Mouse (Mus musculus) embryo, embryonic 10 days (tissue): ENCODE results near the gene Gm10521.
"Not testable (repeated sequence)": the region's sequence is repeated elsewhere in the genome, so short reads cannot be mapped to it uniquely, and the experiment has no call there.

Experiments
- DNase-seq: peaks from one replicate; pipeline ENCODE4 v3.0.0-alpha.2; 2015; ENCODE audit warnings: low spot score

Gene Gm10521

GRCm38 (mm10) chr1:171895364-171895763 lies at the start of gene Gm10521:
TSS of gene Gm10521 (plus strand) at chr1:171895664.
- not testable (repeated sequence) for DNase-seq

GRCm38 (mm10) chr1:171848201-171848600 lies 47.3 kb upstream of the Gm10521 start:
- no peak for DNase-seq

GRCm38 (mm10) chr1:171848757-171849156 lies 46.7 kb upstream of the Gm10521 start:
- DNase-seq, result no peak

GRCm38 (mm10) chr1:171849454-171849853 lies 46.0 kb upstream of the Gm10521 start:
- DNase-seq, result no peak

DNA sequence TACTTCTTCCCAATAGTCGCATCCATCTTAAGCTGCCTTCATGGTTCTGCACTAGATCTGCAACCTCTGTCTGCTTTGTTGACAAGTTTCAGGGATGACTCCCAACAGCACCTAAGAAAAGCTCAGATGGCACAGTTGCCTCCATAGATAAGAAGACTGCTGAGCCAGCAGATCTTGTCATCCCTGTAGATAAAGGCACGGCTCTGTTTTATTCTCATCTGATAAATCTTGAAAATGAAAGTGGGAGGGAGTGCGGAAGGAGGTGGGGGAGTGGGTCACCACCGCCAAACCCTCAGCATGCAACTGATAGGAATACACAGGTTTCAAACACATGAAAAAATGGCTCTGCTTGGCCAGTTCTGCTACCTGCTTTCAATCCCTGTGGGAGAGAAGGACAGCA lies 30.0 kb upstream of the Gm10521 start:
- no peak for DNase-seq

DNA sequence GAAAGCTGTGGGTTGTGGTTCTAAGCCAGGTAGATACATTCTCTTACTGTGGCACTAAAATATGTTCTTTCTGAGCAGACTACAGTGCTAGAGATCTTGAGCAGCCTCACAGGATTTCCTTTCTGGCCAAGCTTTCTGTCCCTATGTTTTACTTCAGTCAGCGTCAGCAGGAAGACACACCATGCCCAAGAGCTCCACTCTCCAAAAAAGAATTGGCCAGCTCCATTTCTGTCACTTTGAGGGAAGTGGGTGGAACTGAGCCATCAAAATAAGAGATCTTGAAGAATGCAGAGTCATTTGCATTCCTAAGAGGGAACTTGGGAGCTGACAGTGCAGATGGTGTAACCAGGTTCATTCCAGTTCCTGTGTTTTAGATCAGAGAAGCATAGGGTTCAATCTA lies 8.5 kb upstream of the Gm10521 start:
- no peak for DNase-seq

GRCm38 (mm10) chr1:171904011-171904410 lies 8.5 kb downstream of the Gm10521 start:
- DNase-seq, result no peak

DNA sequence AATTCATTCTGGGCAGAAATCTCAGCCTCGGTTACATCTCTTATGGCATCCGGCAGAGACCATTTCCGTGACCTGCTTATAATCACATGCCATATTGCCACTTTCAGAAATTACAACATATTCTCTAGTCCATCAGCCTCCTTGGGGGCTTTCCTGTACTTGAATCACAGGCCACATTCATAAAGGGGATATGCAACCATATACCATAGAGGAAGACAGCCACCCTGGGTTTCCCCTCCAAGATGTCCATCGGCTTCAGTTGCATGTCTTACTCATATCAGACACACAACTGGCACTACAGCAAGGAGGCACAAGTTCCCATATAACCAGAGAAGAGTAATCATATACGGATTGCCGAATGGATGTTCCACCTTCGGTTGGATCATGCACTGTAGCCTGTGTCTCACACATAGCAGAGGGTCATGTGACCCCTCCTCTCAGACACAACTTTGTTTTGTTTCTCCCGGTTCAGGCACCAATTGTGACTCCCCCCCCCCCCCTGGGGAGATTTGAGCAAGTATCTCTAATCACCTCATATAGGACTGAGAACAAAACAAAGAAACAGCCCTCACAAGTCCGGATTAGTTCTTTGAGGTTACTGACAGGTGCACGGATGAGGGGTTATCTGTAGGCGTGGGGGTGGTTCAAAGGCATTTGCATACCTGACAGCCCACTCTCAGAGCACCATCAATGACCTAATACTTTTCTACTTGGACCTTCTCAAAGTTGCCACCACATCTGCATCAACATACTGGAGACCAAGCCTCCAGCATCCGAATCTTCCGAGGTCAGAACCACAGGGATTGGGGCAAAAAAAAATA lies 20.4 kb downstream of the Gm10521 start:
- DNase-seq, result no peak

- no peak for DNase-seq
Measured at GRCm38 (mm10) chr1:171917305-171918039, 22.0 kb downstream of the Gm10521 start, which contains the start of gene Slamf6. TSS of gene Slamf6 (plus strand) at chr1:171917515.

DNA sequence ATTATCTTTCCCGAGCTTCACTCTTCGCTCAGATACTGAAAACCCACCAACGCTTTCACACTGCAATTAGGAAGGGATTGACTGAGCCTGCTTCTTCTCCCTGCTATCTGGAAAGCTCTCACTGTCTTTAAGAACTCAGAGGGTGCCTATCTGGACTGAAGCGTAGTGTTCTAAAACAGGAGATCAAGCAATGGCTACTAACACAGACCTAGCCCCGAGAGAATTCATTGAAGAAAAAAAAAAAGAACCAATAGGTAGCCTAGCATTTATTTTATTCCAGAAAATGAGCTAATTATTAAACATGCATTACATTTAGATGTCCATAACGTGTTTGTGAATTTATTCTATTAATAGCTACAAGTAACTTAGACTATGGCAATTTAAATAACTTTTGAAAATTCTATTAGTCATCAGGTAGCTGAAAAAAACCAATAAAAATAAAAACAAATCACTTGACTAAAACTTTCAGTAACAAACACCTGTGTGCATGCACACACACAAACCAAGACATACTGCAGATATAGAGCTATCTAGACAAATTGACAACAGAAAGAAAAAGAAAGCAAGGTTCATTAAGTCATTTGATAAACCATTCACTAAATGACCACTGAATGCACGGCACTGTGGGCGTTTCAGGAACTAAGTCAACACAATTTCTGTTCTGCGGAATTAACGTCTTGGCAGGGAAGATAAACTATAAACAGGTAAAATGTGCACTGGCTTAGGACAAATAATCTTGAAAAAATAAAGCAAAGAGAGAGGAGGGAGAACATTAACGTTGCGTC lies 22.9 kb downstream of the Gm10521 start:
- no peak for DNase-seq

DNA sequence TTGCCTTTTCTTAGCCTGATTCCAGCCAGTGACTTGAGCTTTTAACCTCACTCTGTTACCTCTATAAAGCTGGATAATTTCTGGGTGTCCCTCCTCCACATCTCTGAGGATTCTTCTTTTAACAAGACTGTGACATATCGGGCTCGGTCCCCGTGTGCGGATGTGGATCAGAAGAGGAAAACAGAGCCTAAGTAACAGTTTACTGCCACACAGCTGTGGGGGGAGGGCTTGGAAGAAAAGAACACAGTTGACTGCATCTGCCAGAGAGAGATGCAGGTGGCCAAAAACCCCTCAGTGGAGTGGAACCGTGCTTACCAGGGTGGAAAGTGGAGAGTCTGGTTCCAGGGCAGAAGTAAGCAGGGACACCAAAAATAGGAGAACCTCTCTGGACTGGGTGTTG lies 23.7 kb downstream of the Gm10521 start:
- no peak for DNase-seq

GRCm38 (mm10) chr1:171919901-171920510 lies 24.5 kb downstream of the Gm10521 start:
- DNase-seq, result no peak

GRCm38 (mm10) chr1:171920989-171921621 lies 25.6 kb downstream of the Gm10521 start:
- no peak for DNase-seq

- DNase-seq, result no peak
Measured at GRCm38 (mm10) chr1:171921641-171922040, 26.2 kb downstream of the Gm10521 start.

DNA sequence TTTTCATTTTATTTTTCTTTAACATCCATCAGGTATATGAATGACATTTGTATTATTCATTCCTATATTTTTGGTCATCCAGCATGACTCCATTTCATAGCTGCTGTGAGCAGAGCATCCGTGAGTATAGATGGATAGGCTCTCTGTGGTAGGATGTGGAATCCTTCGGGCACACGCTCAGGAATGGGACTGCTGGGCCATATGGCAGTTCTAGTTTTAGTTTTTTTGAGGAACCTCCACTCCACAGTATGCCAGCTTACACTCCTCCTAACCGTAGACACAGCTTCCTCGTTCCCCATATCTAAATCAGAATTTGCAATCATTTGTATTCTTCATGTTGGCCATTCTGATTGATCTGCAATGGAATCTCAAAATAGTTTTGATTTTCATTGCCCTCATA lies 27.4 kb downstream of the Gm10521 start:
- DNase-seq, result no peak

- DNase-seq, result no peak
Measured at GRCm38 (mm10) chr1:171924900-171925299, 29.4 kb downstream of the Gm10521 start.

DNA sequence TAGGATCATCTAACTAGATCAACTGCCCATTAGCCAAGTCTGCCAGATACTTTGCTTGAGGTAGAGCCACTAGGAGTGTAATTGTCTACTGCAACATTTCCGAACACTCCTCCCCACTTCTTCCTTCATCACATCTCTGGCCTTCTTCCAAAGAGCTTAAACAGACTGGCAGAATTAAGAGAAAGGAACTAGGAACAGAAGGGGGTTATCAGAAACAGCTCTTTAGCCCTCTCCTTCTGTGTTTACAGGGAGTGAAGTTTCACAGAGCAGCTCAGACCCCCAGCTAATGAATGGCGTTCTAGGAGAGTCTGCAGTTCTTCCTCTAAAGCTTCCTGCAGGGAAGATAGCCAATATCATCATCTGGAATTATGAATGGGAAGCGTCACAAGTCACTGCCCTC lies 38.4 kb downstream of the Gm10521 start:
- DNase-seq, result no peak

GRCm38 (mm10) chr1:171938952-171939948 lies 43.8 kb downstream of the Gm10521 start:
- DNase-seq, result no peak

DNA sequence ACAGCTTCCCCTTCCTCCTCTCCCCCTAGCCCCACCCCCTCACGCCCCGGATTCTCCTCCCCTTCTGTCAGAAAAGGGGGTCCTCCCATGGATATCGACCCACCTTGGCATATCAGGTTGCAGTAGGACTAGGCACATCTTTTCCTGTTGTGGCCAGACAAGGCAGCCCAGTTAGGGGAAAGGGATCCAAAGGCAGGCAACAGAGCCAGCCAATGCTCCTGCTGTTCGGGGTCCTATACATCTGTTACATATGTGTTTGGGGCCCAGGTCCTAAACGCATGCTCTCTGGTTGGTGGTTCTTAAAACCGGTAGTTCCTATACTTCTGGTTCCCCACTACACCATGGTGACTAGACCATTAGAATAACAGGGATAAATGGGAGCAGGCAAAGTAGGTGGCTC lies 45.2 kb downstream of the Gm10521 start:
- DNase-seq, result no peak

GRCm38 (mm10) chr1:171946447-171946995 lies 51.1 kb downstream of the Gm10521 start:
- no peak for DNase-seq
